Mouse (Mus musculus) myocyte (in vitro differentiated cells): ENCODE results near the gene Bin2.

Source experiments
- CEBPB ChIP-seq: IDR thresholded peaks from 2 replicates; pipeline ENCODE4 v1.6.1; 2011; ENCODE audit warnings: mild to moderate bottlenecking, moderate library complexity; ENCODE audit not compliant: poor library complexity, insufficient read depth, severe bottlenecking
- E2F4 ChIP-seq: IDR thresholded peaks from one replicate; pipeline ENCODE4 v1.6.1; 2011; ENCODE audit warnings: mild to moderate bottlenecking, control low read depth, moderate library complexity; ENCODE audit not compliant: insufficient read depth
- MAX ChIP-seq: IDR thresholded peaks from one replicate; pipeline ENCODE4 v1.6.1; 2011; ENCODE audit warnings: low read depth, mild to moderate bottlenecking, control low read depth
- MYOD1 ChIP-seq, 3 experiments: IDR thresholded peaks; one replicate each; pipeline ENCODE4 v1.6.1; 2011; ENCODE audit warnings: control low read depth in 2 of 3, low read depth in 2 of 3, mild to moderate bottlenecking in 2 of 3, moderate library complexity in 1 of 3; ENCODE audit not compliant: insufficient read length in 2 of 3, control insufficient read depth in 1 of 3
- MYOG ChIP-seq, 3 experiments: IDR thresholded peaks; one replicate each; pipeline ENCODE4 v1.6.1; 2011; ENCODE audit warnings: control low read depth in 2 of 3, low read depth in 2 of 3, mild to moderate bottlenecking in 2 of 3; ENCODE audit not compliant: insufficient read length in 2 of 3, control insufficient read depth in 1 of 3, insufficient read depth in 1 of 3
- POLR2A ChIP-seq: IDR thresholded peaks from one replicate; pipeline ENCODE4 v1.6.1; 2011; ENCODE audit warnings: low read depth, mild to moderate bottlenecking, control low read depth, moderate library complexity; ENCODE audit not compliant: insufficient read length
- POLR2AphosphoS2 ChIP-seq: IDR thresholded peaks from one replicate; pipeline ENCODE4 v1.6.1; 2011; ENCODE audit warnings: low read depth, control low read depth; ENCODE audit not compliant: insufficient read length
- REST ChIP-seq: IDR thresholded peaks from one replicate; pipeline ENCODE4 v1.6.1; 2011; ENCODE audit warnings: mild to moderate bottlenecking, control low read depth, moderate library complexity; ENCODE audit not compliant: insufficient read depth, insufficient read length
- SRF ChIP-seq: IDR thresholded peaks from one replicate; pipeline ENCODE4 v1.6.1; 2011; ENCODE audit warnings: low read depth; ENCODE audit not compliant: control insufficient read depth, insufficient read length
- TCF12 ChIP-seq: IDR thresholded peaks from one replicate; pipeline ENCODE4 v1.6.1; 2011; ENCODE audit warnings: mild to moderate bottlenecking, control low read depth; ENCODE audit not compliant: poor library complexity, insufficient read depth, severe bottlenecking
- TCF3 ChIP-seq: IDR thresholded peaks from one replicate; pipeline ENCODE4 v1.6.1; 2011; ENCODE audit warnings: low read depth, control low read depth; ENCODE audit not compliant: insufficient read length
- USF1 ChIP-seq: IDR thresholded peaks from one replicate; pipeline ENCODE4 v1.6.1; 2011; ENCODE audit warnings: low read depth, mild to moderate bottlenecking, control low read depth, moderate library complexity

DNA sequence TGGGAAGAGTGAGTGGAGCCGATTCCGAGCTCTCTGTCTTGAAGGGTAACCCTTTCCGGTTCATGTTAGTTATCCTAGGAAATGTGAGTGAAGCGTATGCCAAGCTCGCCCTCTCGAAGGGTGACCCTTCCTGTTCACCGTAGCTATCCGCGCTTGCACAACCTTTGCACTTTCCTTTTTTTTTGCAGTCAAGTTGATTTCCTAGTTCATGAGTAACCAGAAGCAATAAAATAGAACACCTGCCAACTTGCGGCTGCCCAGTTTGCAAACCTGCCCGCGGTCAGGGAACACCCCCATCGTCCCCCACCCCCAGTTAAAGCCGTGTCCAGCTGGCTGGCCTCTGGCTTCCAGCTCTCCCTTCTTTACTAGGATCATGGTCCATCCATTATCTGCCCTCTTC is 9.7 kb upstream of the Bin2 start:
- no peak for TF ChIP-seq POLR2A
- TF ChIP-seq TCF12: no peak
- no peak for TF ChIP-seq POLR2AphosphoS2
- no peak for TF ChIP-seq CEBPB
- no peak for TF ChIP-seq MYOG (IDR thresholded peaks at IDR 0.05; ENCODE audit: control insufficient read depth in 1 of 3, insufficient read depth in 1 of 3, insufficient read length in 2 of 3, low read depth in 2 of 3)
- TF ChIP-seq MAX: no peak
- TF ChIP-seq E2F4: no peak
- no peak for TF ChIP-seq TCF3
- TF ChIP-seq USF1: no peak
- no peak for TF ChIP-seq REST
- no peak for TF ChIP-seq MYOD1 (IDR thresholded peaks at IDR 0.05; ENCODE audit: control insufficient read depth in 1 of 3, insufficient read length in 2 of 3, low read depth in 2 of 3)
- no peak for TF ChIP-seq SRF
